Mouse (Mus musculus): ENCODE data around the gene Ctsk.
"Not testable (repeated sequence)": the region's sequence is repeated elsewhere in the genome, so short reads cannot be mapped to it uniquely, and the experiment has no call there.

Gene Ctsk

DNA sequence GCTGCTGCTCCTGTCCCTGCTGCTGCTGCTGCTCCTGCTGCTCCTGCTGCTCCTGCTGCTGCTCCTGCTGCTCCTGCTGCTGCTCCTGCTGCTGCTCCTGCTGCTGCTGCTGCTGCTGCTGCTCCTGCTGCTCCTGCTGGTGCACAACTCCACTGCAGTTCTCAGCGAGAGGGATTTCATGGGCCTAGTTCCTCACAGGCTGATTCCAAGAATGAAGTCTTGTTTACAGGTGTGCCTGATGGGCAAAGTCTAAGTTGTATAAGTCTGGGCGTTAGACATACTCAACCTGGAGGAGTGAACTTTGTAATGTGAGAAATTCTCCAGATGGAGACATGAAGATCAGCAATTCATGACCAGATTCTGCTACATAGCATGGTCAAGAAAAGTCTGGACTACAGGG is 25.6 kb downstream of the Ctsk start:
- DNase-seq (ENCODE audit: low spot score in 2 of 2), result no peak

DNA sequence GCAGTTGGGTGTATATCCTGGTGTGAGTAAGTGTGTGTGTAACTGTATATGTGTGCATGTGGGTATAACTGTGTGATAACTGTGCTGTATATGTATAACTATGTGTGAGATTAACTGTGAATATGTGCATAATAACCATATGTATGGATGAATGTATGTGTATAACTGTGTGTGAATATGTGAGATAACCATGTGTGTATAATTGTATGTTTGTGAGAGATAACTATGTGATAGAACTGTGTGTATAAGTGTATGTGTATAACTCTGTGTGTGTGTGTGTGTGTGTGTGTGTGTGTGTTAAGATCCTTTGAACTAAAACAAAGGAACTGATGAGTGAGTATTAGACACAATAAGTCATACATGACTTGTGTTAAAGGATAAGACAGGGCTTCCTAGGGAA is 27.1 kb downstream of the Ctsk start:
- DNase-seq (ENCODE audit: low spot score in 2 of 2), result no peak

DNA sequence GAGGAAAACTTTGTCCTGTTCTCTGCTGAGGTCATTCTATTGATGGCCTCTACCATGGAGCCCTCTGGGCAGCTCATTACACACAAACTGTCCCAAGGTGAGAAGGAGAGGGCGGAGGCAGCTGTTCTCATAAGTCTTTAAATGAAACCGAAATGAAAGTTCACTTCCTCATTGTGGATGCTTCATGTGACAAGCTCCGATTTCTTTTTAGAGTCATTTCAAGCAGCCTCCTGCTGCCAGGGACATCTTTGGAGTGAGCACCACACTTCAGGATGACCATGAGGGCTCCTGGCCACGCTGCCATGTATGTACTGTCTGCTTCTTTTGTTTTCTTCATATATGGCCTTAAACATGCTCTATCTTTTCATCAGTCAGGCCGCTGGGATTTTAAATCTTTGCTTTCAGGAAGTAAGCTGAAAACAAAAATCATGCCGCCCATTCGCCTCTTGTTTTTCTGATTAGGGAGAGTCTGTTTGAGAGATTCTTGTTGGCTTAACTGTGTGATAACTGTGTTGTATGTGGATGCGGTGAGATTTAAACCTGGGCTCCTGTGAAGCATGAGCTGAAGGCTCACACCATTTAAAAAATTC is 27.7 kb downstream of the Ctsk start, which contains the start of gene Ctss:
Gene Ctss, plus strand, starts transcription at position 165 of the 590 bp plus-strand sequence.
- peak in 1 of 2 experiments; percentile 60 for DNase-seq (ENCODE audit: low spot score in 2 of 2)

DNA sequence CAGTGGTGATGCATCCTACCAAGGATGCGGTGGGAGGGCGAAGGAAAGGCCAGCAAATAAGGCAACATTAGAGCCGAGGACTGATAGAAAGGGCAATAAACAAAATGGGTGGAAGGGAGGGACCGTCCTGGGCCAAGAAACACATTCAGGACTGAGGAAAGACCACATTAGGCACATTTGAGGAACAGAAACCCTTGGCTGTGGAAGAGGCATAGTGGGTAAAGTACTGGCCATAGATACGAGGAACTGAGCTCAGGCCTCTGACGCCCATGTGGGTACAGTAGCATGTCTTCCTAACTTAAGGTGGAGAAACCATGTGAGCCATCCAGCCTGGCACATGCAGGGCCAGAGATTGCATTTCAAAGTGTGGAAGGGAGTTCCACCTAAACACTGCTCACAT is 30.8 kb downstream of the Ctsk start:
- DNase-seq (ENCODE audit: low spot score in 2 of 2), result no peak

DNA sequence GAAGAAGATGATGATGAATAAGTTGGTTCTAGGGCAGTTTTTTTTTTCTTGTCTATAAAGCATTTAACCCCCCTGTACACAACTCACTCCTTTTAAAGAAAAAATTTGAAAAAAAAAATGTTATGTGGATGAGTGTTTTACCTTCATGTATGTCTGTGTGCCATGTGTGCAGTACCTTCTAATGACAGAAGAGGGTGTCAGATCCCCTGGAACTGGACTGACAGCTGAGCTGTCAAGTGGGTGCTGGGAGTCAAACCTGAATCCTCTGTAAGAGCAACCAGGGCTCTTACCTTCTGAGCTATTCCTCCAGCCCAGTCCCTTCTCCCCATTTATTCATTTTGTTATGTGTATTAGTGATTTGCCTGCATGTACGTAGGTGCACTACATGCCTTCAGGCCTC is 32.0 kb downstream of the Ctsk start:
- DNase-seq (ENCODE audit: low spot score in 2 of 2), result no peak

DNA sequence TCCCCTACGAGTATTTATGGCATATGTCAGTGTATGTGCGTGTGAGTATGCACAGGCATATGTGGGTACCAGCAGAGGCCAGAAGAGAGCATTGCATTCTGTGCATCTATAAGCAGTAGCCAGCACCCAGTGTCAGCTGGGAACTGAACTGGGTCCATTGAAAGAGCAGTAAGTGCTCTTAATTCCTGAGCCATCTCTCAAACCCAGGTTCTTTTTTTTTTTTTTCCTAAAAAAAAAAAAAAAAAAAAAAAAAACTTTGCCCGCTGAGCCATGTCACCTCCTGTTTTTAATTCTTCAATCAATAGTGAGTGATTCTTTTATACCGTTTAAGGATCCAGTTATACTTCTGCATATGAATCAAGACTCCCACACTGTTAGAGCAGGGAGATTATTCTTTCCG is 34.3 kb downstream of the Ctsk start:
- no peak for DNase-seq (ENCODE audit: low spot score in 2 of 2)

DNA sequence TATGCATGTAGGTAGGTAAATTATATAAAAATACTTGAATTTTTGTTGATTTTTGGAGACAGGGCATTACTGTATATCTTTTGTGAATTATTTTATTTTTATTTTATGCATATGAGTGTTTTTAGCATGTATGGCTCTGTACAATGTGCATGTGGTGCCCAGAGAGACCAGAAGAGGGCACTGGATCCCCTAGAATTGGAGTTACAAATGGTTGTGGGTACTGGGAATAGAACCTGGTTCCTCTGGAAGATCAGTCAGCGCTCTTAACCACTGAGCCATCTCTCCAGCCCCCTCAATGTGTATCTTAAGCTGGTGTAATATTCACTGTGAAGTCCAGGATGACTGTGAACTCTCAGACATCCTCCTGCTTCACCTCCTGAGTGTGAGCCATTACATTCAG is 35.9 kb downstream of the Ctsk start:
- DNase-seq (ENCODE audit: low spot score in 2 of 2), result no peak

DNA sequence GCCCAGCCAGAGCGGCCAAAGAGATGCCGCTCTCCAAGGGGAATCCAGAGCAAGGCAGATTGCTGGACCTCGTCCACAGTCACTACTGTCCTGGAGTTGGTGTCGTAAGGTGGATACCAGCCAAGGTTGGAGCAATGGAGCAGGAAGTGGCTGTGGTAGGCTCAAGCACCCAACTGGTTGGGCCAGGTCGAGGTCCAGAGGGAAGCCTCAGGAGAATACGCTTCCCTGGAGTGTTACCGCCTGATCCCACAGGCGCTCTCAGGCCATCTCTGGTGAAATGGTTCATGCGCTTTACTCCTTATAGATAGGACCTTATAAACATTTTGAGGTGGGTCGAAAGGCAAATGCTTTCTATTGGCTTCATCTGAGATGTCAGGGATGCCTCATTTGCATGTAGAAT is 39.9 kb downstream of the Ctsk start:
- DNase-seq (ENCODE audit: low spot score in 2 of 2), result no peak

DNA sequence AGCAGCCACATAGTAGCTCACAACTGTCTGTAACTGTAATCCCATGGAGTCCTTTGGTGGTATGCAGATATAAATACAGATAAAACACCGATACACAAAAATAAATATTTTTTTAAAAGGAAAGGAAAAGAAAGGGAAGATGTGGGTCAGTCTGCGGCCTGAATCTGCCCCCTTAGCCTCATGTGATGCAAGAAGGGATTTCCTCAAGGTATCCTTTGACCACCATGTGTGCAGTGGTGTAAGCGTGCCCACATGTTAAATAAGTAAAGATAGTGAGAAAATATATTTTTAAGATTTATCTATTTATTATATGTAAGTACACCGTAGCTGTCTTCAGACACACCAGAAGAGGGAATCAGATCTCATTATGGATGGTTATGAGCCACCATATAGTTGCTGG is 40.8 kb downstream of the Ctsk start:
- no peak for DNase-seq (ENCODE audit: low spot score in 2 of 2)

DNA sequence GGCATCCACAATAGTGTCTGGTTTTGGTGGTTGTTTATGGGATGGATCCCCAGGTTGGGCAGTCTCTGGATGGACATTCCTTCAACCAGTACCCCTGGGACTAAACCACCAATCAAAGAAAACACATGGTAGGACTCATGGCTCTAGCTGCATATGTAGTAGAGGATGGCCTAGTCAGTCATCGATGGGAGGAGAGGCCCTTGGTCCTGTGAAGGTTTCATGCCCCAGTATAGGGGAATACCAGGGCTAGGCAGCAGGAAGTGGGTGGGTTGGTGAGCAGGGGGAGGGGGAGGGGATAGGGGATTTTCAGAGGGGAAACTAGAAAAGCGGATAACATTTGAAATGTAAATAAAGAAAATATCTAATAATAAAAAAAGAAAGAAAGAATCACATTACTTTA is 42.1 kb downstream of the Ctsk start:
- DNase-seq (ENCODE audit: low spot score in 2 of 2), result not testable (repeated sequence)

DNA sequence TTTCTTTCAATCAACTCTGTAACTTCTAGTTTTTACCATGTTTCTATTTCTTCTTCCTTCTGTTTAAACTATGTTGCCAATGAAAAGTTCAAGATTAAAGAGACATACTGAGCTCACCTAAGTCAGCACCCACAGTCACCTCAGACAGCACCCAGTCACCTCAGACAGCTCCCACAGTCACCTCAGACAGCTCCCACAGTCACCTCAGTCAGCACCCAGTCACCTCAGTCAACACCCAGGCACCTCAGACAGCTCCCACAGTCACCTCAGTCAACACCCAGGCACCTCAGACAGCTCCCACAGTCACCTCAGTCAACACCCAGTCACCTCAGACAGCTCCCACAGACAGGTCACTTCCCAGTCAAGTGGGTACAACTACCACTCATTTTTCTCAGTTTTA is 43.1 kb downstream of the Ctsk start:
- DNase-seq (ENCODE audit: low spot score in 2 of 2), result no peak

DNA sequence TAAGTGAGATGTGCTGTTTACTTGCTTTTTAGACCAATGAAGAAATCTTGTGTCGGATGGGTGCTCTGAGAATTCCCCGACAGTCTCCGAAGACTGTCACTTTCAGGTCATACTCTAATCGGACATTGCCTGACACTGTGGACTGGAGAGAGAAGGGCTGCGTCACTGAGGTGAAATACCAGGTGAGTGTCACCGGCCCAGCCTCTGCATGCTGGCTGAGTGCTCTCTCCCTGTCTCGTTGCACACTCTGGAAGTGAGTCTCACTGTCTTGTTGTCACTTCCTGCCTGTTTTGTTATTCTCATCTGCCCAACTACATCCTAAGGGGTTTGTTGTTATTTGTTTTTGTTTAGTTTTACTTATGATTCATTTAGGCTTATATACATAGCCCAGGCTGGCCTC is 43.9 kb downstream of the Ctsk start:
- no peak for DNase-seq (ENCODE audit: low spot score in 2 of 2)

DNA sequence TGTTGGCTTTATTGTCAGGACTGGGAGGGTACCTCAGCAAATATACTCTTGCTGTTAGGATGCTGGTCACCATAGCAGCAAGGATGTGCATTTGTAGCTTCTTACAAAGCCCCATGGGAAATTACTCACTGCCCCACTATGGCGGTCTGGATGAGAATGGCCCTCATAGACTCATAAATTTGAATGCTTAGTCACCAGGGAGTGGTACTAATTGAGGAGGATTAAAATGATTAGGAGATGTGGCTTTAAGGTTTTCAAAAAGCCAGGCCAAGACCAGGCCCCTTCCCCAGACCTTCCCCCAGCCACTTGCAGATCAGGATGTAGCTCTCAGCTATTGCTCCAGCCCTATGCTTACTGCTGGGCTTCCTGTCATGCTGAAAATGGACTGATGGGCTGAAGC is 51.1 kb downstream of the Ctsk start:
- DNase-seq (ENCODE audit: low spot score in 2 of 2), result no peak

DNA sequence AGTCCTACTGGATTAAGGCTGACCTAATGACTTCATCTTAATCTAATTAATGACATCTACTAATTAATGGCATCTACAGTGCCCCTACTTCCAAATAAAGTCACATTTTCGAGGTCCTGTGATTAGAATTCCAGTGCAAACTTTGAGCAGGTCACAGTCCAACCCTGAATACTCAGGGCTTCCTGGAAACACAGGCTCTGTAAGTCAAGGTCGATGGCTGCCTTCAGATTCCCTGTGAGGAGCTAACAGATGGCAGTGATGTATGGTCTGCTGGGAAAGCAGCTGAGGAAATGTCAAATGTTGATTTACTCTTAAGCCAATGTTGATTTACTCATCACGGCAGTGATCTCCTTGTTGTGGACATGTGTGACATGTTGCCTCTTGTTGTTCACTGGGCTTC is 54.9 kb downstream of the Ctsk start:
- no peak for DNase-seq (ENCODE audit: low spot score in 2 of 2)

Measured in spleen, postnatal 4 days (tissue).